Mouse (Mus musculus) c-Kit-positive CD71-positive TER-119-negative erythroid progenitor cells, embryonic 14.5 days (primary cell): ENCODE measurements at regions not wholly inside any gene's neighbourhood (a gene's known extent, or its start where the extent isn't known, plus 50 kb on each side); places are given as distances from the start of the nearest gene placed in this dataset.

Experiments
- DNase-seq: peaks from one replicate; pipeline ENCODE4 v3.0.0-alpha.2; 2013; ENCODE audit warnings: low read depth

DNA sequence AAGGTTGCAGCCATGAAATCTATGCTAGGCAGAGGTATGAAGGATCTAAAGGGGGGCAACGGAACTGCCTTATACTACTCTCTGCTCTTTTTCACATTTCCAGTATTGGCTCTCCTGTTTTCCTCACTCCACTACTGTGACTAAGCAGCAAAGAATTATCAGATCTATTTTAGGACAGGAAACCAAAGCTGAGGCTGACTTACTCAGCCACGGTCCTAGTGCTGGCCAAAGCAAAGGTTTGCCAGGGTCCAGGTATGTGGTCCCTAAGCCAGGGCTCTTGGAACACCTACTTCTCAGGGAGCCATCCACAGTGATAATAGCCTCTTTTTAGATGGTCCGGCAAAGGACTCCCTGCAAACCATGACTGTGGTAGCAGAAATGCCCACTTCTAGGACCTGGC, 195.6 kb upstream of the Gm21798 start:
- no peak for DNase-seq

DNA sequence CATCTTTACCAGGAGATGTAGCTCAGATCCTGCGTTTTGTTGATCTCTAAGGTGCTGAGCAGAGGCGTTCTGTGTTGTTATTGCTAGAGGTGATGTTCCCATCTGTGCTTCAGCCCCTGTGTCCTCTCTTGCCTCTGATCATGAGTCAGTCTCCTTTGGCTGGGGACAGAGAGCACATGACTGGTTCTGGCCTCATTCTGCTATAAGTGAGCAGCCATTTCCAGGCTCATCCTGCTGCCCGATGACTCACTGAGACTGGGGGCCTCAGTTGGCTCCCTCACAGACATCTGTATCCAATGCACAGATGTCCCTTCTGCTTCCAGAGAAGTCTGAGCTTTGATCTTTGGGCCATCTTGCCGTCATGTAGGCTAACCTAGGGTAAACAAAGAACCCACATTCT, 194.9 kb upstream of the Gm21798 start:
- no peak for DNase-seq

DNA sequence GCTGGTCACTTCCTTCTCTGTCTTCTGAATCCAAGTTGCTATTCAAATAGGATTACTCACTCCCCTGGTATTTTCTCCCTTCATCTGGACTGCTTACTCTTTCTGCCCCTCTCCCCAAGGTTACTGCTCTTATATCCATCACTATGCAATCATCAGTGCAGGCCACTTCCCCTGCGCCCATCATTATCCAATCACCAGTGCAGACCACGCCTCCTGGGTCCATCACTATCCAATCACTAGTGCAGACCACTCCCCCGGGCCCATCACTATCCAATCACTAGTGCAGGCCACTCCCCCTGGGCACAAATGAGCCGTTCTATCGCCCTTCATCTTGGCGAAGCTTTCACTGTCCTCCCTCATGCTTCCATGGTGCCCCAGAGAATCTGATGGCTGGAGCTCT, 191.1 kb upstream of the Gm21798 start:
- DNase-seq, result no peak

DNA sequence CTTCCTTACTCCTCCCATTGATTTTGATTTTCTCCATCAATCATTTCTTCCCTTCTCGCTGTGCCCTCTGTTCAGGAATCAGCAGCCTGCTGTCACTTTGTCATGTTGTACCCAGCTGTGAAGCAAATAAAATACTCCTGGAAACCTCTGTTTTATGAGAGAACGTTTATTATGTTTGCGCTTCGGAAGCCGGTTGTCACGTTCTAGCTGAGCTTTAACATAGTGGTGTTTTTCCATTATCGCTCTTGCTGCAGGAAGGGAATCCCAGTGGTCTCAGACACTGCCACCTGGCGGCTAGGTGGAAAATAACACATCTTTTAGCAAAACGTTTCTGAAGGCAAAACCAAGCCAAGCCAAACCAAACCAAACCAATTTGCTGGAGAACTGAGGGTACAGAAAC, 190.2 kb upstream of the Gm21798 start:
- DNase-seq, result peak; percentile 31
